Mouse (Mus musculus) left cerebral cortex, adult 11 months (tissue): ENCODE data around the gene BC016579.
A peak's percentile ranks its signal among the peaks of the same experiment; 100 is the strongest.

Experiments
- DNase-seq: peaks from one replicate; pipeline ENCODE4 v3.0.0; 2022; ENCODE audit warnings: low spot score

The BC016579 gene

DNA sequence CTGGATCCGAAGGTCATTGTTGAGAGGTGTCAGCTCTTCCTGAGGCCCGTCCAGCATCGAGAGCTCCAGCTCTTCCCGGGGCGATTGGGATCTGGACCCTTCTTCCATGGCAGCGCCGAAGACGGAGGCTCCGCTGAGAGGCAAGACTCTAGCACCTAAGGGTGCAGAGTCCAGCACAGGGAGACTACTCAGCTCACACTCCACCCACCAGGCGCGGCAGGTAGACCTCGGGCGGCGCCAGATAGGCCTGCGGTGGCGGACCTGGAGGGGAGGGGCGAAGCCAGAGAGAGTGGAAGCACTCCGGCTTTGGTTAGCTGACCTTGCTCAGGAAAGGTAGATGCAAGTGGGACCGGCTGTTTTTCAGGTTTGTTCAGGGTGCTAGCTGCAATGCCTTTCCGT, at the start of gene BC016579:
TSS of gene BC016579 (minus strand) at position 135 of the 399 bp plus-strand sequence.
- no peak for DNase-seq

DNA sequence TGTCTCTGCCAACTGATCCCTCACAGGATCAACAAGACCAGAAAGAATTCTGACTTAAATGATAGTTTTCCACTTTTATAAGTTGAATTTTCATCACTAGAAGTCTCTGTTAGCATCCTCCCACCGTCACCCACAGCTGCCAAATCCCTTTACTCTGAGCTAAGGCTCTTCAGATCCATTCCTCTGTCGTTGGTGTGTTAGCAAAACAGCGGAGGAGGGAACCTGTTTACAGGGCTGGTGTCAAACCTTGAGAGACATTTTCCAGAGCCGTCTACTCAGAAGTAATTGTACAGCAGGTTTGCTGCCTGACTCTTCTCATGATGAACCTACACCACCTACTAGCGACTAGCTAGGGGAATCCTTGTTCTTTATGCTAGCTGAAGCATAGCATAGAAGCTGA, 45.4 kb upstream of the BC016579 start:
- no peak for DNase-seq

DNA sequence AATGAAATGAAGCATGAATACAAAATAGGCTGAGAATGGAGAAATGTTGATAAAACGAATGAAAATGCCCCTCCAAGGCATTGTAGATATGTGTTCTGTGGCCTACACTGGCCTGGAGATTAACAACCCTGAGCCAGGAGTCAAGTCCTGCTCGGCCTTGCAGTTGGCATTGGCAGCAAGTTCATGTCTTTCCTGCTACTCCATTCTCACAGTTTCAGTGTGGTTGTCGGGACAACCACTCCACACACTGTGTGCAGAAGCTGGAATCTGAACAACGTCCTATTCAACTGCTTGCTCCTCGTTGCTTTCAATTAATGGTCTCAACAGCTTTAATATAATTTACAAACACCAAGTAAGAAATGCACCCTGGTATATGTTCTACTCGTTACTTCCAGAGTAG, 44.1 kb upstream of the BC016579 start:
- DNase-seq: no peak

DNA sequence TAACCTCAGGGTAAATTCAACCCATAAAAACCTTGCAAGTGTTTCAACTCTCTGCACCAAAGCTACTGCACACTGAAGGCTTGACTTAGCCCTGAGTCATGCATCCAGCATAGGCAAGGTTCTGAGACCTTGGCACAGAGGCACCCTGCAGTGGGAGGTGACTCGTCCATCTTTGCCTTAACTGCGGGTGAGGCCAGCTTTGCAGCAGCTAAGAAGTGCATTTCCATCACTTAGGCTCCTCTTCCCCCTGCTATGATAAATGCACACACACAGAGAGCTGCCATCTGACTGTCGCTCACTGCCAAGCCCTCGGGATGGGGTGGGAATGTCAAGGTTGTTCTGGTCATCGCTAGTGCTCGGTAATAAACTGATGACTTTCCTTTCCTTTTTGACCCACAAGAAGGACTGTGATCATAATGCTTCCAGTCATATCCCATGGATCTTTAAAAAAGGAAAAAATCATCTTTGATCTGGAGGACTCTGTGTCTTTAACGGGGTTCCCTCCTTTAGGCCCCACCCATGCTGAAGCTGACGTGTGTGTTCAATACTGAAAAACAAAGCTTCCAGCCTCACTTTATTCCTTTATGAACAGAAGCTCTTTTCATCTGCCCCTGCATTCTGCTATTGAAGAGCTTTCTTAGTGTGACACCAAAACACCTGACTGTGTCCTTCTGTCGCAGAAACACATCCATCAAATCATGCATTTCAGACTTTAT, 41.7 kb upstream of the BC016579 start:
- no peak for DNase-seq

DNA sequence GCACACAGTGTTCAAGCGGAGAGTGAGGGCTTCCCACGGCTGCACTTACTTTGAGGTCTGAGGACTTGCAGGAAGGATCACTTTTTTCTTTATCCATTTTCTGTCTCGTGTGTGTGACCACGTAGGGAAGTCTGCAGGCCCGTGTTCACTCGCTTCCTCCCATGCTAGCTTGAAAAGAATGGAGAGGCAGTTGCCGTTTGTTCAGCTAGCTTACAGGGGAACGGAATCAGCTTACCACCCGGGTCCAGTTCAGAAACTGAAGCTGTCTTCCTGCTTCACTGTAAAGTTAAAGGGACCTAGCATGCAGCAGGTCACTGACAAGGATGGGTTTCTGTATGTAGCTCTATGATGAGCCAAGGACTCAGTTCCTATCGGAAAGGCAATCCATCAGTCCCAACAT, 39.7 kb upstream of the BC016579 start, which contains the start of gene Tmprss7:
TSS of gene Tmprss7 (minus strand) at position 101 of the 400 bp plus-strand sequence.
- DNase-seq: no peak

DNA sequence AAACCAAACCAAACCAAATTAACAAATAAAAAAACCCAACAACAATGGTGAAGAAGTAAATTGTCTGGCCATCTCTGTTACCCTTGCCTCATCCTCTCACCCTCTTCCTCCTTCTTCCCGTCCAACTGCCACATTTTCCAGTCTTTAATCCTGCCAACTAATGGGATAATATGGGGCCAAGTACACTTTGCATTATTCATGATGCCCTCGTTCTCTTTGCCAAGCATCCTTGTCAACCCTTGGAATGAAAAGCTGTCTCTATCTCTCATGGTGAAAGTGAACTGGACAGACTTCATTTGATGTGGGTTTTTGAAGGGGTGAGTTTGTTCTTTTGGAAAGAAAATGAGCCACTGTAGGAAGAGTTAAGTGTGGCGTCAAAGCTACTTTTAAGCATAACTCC, 39.0 kb upstream of the BC016579 start:
- DNase-seq: no peak

DNA sequence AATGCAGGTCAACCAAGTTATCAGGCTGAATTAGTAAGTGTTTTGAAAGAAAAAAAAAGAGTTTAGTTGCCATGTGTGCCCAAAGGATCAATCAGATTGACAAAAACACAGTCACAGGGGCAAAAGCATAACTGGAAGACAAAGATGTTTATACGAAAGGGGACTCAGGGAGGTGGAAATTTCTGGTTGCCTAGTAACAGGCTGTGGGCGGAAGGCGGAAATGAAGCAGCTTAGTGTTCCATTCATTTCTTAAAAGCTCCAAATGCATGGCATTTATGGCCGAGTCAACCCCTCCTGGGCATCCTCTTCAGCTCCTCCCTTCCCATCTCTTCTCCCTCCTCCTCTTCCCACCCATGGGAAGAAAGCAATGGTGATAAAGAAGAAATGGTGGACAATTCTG, 36.3 kb upstream of the BC016579 start:
- no peak for DNase-seq

DNA sequence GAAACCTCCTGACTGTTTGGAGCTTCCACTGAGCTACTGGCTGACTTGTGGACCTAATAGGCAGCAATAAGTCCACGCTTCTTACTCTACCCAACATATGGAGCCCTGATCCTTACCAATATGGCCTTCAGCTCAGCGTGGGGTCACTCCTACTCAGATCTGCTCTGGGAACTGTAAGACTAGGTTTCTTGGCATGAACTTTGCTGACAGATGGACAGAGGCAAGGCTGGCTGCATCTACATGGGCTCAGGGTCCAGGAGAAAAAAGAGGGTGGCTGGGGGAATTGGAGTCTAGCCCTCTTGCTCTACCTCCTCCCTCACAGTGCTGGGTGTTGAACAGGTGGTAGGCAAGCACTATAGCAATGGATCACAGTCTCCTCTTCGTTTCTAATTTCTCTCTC, 33.0 kb upstream of the BC016579 start:
- no peak for DNase-seq

DNA sequence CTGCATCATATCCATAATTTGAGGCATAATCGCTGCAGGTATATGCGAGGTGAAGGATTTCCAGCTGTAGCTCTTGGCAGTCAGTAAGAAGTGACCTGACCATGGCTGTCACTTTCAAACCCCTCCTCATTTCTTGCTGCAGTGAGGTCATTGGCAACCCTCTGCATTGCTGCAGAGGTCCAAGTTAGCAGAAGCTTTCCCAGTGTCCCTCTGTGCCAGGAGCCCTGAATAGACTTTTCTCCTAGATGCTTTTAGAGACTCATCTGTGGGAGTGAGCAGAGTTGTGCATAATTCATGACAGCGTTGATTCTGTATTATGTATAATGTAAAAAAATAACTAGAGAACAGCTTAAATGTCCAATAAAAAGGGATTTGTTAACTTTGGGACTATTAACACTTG, 31.4 kb upstream of the BC016579 start:
- no peak for DNase-seq

DNA sequence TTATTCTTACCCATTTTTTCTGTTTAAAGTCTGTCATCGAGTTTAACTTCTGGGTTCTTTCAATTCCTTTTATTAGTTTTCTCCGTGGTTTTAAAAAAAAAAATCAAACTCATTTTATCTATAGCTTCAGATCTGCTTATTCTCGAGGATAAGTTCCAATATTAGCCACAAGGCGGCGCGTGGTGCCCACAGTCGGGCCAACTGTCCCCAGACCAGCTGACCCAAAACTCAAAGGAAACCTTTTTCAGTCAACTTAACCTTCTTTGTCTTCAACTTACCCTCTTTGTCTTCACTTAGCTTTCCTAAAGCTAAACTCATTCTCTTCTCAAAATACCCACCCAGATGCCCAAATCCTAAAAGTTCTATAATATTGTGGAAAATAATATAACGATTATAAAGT, 30.9 kb upstream of the BC016579 start:
- no peak for DNase-seq

DNA sequence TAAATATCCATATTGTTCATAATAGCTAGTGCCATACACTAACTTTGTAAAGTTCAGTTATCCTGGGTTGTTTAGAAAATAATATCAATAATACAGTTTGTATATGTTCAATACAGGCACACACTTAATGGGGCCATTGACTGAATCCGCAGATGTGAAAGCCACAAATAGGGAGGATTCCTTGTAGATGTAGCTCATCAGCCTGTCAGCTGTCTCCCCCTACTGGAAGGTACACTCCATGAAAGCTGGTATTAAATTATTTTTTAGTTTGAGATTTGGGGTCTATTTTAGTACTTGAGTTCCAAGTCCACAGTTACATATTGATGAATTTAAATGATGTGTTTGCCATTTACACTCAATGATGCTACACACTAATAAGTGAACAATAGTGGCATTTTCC, 22.6 kb upstream of the BC016579 start:
- DNase-seq: no peak

DNA sequence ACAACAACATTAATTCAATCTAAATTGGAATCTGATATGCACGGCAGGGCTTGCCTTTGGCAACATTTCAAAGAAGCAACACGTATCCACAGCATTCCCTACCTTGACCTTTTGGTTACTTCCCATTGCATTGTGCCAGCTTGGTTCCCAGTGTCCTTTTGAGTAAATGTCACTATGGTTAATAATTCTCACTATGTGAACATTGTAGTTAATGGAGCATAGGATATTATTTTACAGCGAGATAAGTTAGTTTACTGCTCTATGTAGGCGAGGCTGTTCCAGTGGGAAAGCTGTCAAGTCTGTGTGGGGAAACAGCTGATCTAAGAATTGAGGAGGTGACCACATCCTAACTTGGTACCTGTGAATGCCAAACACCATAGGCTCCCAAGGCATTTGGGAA, 16.1 kb upstream of the BC016579 start:
- DNase-seq: no peak

DNA sequence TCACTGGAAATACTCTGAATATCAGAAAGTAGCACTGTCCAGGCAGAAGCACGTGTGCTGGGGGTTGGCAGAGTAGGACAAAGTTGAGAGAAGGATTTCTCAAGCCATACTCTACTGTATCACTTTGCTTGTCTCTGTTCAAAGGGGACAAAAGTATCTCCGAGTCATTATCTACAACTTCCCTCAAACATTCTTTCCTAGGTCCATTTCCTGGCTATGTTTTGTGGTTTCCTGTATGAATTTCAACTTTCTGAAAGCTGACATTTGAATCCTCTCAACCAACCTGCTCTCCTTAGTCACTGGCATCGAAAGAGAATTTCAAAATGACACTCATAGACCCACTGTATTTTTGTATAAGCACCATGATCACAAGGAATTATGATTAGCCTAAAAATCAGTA, 14.3 kb upstream of the BC016579 start:
- no peak for DNase-seq

DNA sequence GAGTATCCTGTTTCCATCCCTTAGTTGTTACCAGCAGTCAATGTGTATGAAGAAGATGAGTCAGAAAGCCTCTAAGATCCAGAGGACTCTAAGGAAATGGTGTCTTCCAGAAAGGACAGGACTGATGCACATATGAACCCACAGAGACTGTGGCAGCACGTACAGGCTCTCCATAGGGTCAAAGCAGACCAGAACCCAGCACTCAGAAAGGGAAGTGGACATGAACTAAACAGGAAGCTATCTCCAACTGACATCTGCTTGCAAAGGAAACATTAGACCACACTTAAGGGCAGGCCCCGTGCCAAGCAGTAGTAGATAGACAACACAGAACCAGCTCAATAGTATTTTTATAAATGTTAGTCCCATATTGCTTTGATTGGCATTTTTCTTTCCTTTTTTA, 12.3 kb upstream of the BC016579 start:
- no peak for DNase-seq

DNA sequence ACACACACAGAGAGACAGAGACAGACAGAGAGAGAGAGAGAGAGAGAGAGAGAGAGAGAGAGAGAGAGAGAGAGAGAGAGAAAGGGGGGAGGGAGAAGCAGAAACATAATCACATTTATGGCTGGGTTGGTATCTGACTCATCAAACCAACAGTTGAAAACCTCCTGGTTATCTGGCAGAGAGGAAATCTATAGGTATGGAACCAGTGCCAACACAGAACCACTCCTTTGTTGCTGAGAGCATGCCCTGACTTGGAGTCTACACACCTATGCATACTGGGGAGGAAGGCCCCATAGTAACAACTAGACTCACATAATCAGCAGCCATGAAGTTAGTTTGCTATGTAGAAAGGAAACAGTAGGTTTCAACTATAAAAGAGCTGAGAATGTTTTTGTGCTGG, 8.5 kb upstream of the BC016579 start:
- DNase-seq: no peak

DNA sequence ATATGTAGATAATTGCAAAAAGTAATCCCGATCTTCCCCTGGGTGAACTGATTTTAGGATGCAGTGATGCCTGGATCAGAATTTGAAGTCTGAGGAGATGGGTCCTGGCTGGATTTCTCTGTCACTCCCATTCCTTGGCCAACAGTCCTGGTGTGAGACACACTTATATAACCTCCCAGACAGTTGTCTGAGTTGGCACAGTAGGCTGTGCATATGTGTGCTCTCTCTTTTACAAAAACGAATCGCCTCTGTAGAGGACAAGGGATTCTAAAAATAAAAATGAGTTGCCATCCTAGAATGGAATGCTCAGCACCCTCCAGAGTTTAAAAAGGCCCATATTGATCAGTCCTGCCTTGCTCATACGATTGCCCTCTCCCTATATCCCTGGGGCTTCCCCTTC, 5.7 kb upstream of the BC016579 start:
- DNase-seq: peak; percentile 7

DNA sequence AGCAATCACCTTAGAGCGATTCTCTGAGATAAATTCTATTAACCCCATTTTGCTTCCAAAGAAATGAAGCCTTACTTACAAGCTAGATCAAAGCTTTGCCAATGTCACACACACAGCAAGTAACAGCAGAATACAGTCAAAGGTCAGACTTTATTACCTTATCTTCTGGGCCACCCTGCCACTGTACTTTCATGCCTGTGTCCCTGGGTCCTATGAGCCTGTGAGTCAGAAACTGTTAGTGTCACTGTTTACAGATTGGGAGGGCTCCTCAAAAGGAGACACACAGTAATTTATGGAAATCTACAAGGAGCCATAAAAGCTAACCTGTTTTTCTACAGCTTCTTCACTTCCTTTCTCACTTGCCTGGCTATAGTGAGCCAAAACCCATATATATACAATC, 4.4 kb upstream of the BC016579 start:
- DNase-seq: no peak

DNA sequence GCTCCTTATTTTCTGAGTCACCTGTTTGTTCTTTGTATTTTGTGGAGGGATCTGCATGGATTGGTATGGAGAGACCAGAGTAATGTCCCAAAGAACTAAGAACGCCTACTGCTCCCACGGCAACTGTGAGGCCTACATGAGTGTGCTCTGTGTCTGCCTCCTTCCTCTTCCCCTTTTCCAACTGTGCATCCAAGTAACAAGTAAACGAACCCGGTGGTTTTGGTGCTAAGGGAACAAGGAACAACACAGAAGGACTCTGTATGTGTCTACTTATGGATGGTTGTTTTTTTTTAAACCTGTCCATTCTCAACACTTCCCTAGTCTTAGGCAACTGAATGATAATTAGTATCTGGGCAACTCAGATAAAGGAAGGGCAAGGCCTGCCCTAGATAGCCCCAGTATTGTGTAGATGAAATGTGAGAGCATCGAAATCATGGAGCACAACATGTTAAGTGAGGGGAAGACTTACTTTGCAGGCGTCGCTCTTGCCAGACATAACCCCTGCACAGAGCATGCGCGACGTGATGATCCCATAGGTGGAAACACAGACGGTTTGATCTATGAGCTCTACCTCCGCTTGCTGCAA, 3.8 kb upstream of the BC016579 start:
- DNase-seq: no peak

DNA sequence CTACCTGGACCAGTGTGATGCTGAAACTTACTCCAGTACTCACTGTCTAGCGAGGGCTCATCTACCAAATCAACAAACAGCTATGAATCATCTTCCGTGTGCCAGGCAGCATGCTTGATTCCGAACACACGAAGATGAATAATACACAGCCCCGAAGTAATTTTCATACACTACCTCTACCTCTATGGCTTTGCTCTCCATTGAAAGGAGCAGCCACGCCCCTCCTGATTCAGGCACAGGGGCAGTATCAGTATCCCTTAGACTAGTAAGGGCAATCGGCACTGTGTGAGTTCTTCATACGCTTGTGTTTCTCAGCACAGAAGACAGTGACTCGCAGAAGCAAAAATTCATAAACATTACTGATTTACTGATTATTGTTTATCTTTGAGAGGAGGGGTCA, 597 bp upstream of the BC016579 start:
- DNase-seq: no peak

DNA sequence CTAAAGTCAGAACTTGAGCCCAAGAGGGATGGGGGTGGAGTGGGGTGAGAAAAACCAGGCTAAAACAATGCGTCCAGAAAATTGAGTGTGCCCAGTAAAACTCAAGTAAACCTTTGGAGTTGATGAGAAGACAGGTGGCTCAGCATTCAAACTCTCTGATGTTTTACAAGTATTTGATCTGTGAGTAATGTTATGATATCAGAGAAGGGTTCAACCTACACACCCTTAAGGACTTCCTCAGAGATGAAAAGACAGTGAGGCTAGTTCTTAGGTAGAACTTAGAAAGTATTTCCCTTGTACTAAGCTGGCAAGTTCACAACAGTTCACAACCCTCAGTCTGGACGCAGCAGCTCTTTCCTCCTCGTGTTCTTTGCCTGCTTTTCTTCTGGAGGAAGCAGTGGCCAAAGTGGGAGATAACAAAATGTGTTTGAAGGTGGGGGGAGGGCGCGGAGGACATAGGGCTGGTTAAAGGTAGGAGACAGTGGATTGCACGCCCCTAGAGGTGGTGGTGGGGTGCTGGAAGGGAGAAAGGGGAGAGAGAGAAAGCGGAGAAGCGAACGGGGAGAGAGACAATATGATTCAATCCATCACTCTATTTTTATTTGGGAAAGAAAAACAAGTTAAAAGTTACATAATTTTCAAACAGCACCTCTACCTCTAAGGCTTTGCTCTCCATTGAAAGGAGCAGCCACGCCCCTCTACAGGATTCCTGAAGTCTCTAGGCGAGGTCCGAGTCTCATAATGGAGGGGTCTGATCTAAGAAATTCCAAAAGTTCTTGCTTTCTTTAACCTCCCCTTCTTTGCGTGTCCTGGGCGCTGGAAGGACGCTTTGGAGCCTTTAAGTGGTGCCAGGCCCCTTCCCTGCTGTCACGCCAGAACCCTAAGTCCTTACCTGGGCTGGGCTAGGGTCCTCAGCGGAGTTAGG, 597 bp downstream of the BC016579 start:
- no peak for DNase-seq

DNA sequence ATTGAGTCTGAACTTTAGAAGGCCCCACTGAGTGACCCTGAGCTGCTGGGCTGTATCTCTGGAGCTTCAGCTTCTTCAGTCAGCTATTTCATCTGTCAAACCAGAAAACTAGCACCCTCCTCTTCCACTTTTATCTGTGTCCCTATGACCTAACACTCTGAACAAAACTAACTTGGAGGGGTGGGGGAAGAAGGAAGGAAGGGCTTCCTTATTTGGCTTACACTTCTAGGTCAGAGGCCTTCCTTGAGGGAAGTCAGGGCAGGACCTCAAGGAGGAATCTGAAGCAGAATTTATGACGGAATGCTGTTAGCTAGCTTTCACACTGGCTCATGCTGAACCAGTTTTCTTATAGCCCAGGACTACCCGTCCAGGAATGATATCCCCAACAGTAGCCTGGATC, 2.4 kb downstream of the BC016579 start:
- no peak for DNase-seq

DNA sequence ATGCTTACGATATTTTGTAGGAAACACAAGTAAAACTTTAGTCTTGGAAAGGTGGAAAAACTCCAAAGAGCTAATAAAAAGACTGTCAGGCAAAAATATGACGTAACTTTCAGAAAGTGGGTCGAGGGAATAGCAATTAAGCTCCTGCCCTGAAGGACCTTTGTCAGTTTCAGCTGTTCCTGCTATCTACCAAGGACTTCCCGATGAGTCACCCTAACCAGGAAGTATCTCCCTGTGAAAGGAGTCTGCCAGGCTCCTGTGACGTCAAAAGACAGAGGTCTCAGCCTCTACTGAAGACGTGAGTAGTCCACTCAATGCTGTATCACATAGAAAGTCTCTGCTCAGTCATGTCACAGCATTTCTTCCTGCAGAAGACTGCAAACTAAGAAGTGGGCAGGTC, 9.5 kb downstream of the BC016579 start:
- DNase-seq: no peak

DNA sequence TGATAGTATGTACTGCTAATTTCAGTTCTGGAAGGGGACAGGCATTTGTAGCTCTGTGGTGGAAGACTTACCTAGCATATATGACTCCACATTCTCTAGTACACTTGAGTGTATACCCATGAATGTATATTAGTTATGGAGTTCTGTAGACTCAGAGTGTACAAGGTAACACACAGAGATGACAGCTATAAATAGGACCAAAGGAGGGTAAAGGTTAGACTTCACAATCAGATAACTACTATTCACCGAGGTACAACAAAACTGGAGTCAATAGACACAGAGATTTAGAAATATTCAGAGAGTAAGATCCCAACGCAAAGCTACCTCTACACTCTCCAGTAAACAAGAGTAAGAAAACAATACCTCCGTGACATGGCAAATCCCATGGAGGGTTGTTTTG, 9.9 kb downstream of the BC016579 start:
- DNase-seq: no peak
